Mouse (Mus musculus): ENCODE measurements around the gene Fkbp15.

DNA sequence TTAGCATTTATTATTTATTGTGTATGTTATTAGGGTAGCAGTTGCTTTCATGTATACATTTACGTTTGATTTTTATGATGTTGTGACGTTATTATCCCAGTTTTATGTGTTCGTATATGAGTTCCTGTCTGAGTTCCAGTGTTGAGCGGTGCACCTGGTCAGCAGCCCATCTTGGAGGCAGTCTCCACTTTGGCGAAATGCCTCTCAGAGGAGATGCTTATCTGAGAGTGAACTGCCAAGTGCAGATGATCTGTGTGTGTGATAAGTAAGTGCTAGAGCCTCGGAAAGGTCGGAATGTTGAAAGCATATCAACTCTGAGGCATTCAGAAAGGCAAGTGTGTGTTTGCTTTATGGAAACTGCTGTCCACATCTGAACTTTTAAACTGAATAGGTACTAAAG is 13.3 kb upstream of the Fkbp15 start:
- no peak for TF ChIP-seq CTCF (IDR thresholded peaks at IDR 0.05; ENCODE audit: low read depth, low read length)
- TF ChIP-seq POLR2A (IDR thresholded peaks at IDR 0.05; ENCODE audit: extremely low read depth, insufficient read depth, low read length), result no peak
